Mouse (Mus musculus) mouse trophoblast stem cell (cell line): ENCODE measurements around the gene Olfr411.

Source experiments
- in situ Hi-C, 2 experiments: fragments of 300-500 bp; cut with MseI, MboI; formaldehyde crosslinking; loops; 2 replicates in 1 of 2; 3 replicates in 1 of 2; pipeline ENCODE4 v1.15.1; 2025

Olfr411 gene

GRCm38 (mm10) chr11:74352550-74352949, at the start of gene Olfr411:
Gene Olfr411 (minus strand): TSS chr11:74352650.
- in situ Hi-C loops, result loop anchor here in 1 of 2 experiments (25.0 kb wide), 1 partner anchor 290 kb away; the partner anchor contains the start of genes Olfr139, Olfr399 and Zfp616

- in situ Hi-C loops, result loop anchor here in 1 of 2 experiments (10.0 kb wide), 1 partner anchor 123 kb away; no protein-coding TSS in a partner anchor
Measured at GRCm38 (mm10) chr11:74402126-74402525, 49.7 kb upstream of the Olfr411 start.

- in situ Hi-C loops, result no loop called here
Measured at GRCm38 (mm10) chr11:74395583-74395982, 43.1 kb upstream of the Olfr411 start.

GRCm38 (mm10) chr11:74393489-74393888, 41.0 kb upstream of the Olfr411 start:
- in situ Hi-C loops, result no loop called here

GRCm38 (mm10) chr11:74392903-74393302, 40.5 kb upstream of the Olfr411 start:
- in situ Hi-C loops, result no loop called here

- in situ Hi-C loops, result no loop called here
Measured at GRCm38 (mm10) chr11:74391899-74392298, 39.4 kb upstream of the Olfr411 start.

GRCm38 (mm10) chr11:74387203-74387602, 34.8 kb upstream of the Olfr411 start:
- in situ Hi-C loops, result no loop called here

GRCm38 (mm10) chr11:74385674-74386073, 33.2 kb upstream of the Olfr411 start:
- in situ Hi-C loops, result no loop called here

- in situ Hi-C loops, result loop anchor here (5.0 kb wide), 2 partner anchors 148 to 153 kb away; no protein-coding TSS in a partner anchor
Measured at GRCm38 (mm10) chr11:74379166-74379873, 26.9 kb upstream of the Olfr411 start.

GRCm38 (mm10) chr11:74376847-74377246, 24.4 kb upstream of the Olfr411 start:
- in situ Hi-C loops, result loop anchor here (5.0 kb wide), 2 partner anchors 150 to 155 kb away; no protein-coding TSS in a partner anchor

GRCm38 (mm10) chr11:74371393-74372100, 19.1 kb upstream of the Olfr411 start:
- in situ Hi-C loops, result loop anchor here in 1 of 2 experiments (25.0 kb wide), 1 partner anchor 309 kb away; the partner anchor contains the start of genes Olfr139, Olfr399 and Zfp616

- in situ Hi-C loops, result loop anchor here (10.0 to 25.0 kb wide), 2 partner anchors 297 to 299 kb away; partner anchors contain the start of genes Zfp616 (in 2 of the 2), Olfr139 (in 1 of the 2) and Olfr399 (in 1 of the 2)
Measured at GRCm38 (mm10) chr11:74361769-74362168, 9.3 kb upstream of the Olfr411 start, which contains the start of gene Olfr412. Gene Olfr412 (plus strand): TSS chr11:74362069.

GRCm38 (mm10) chr11:74337931-74338330, 14.5 kb downstream of the Olfr411 start, which contains the start of gene Olfr410:
Gene Olfr410 (minus strand): TSS chr11:74338031.
- in situ Hi-C loops, result no loop called here

GRCm38 (mm10) chr11:74328781-74329180, 23.7 kb downstream of the Olfr411 start:
- in situ Hi-C loops, result no loop called here

- in situ Hi-C loops, result no loop called here
Measured at GRCm38 (mm10) chr11:74326044-74326443, 26.4 kb downstream of the Olfr411 start.
